Mouse (Mus musculus) CH12.LX (cell line): ENCODE results near the gene Rasip1.

Experiments used
- CHD1 ChIP-seq: IDR thresholded peaks from 2 replicates; pipeline ENCODE4 v1.6.1; 2012; ENCODE audit warnings: low read depth, low read length, improper control_type of control experiment, inconsistent platforms
- EP300 ChIP-seq: IDR thresholded peaks from 2 replicates; pipeline ENCODE4 v1.6.1; 2011; ENCODE audit warnings: low read length, improper control_type of control experiment
- NELFE ChIP-seq: IDR thresholded peaks from 2 replicates; pipeline ENCODE4 v1.6.1; 2011; ENCODE audit warnings: low read depth, low read length, improper control_type of control experiment
- POLR2A ChIP-seq: IDR thresholded peaks from 2 replicates; pipeline ENCODE4 v1.6.1; 2011; ENCODE audit warnings: low read depth, mild to moderate bottlenecking, improper control_type of control experiment, low read length
- POLR2AphosphoS2 ChIP-seq: IDR thresholded peaks from 2 replicates; pipeline ENCODE4 v1.6.1; 2011; ENCODE audit warnings: low read depth, low read length, improper control_type of control experiment
- ZNF384 ChIP-seq: IDR thresholded peaks from 2 replicates; pipeline ENCODE4 v1.6.1; 2012; ENCODE audit warnings: low read depth, low read length, improper control_type of control experiment, inconsistent platforms

- TF ChIP-seq POLR2A = no peak
- TF ChIP-seq CHD1 = no peak
- TF ChIP-seq EP300 = no peak
- TF ChIP-seq NELFE = no peak
- no peak for TF ChIP-seq ZNF384
- TF ChIP-seq POLR2AphosphoS2 = no peak
Measured at GRCm38 (mm10) chr7:45609511-45609910, 17.8 kb upstream of the Rasip1 start.
